ENCODE assay signal across 8 mouse cellular contexts in genomic region chr11:5837251-5838246, GRCm38 (mm10). TPM values are rescaled to one million over a fixed set of nuclear protein-coding genes. Genes with fewer than 3 reads are reported as not detected.
DNase-seq lines count a peak whose midpoint lies in the region; ATAC-seq and TF ChIP-seq lines count a peak whose summit lies in the region.

Polm (minus strand) TSS chr11:5838016.

- H3K9ac ChIP-seq in heart, embryonic 12.5 days, result peak within 1 kb of the TSS; percentile 91
- peak within 1 kb of the TSS; percentile 84 for H3K9ac ChIP-seq in kidney, postnatal 0 days (ENCODE audit: low read depth, low read length)
- peak within 1 kb of the TSS; percentile 84 for H3K9ac ChIP-seq in liver, embryonic 11.5 days (ENCODE audit: low read depth, low read length)
- peak within 1 kb of the TSS; percentile 67 for H3K9ac ChIP-seq in stomach, embryonic 14.5 days (replicated peaks; ENCODE audit: low read depth, low read length)

- TF ChIP-seq CTCF in kidney, postnatal 0 days (IDR thresholded peaks at IDR 0.05; ENCODE audit: low read depth), result peak; percentile 80

- no peaks in the 10 kb centered on the region for H3K27me3 ChIP-seq in heart, embryonic 12.5 days (replicated peaks)
- H3K27me3 ChIP-seq in kidney, postnatal 0 days (ENCODE audit: insufficient read depth, low read length), result no peaks in the 10 kb centered on the region
- no peaks in the 10 kb centered on the region for H3K27me3 ChIP-seq in liver, embryonic 11.5 days (replicated peaks; ENCODE audit: control insufficient read depth, insufficient read depth, low read length)
- H3K27me3 ChIP-seq in stomach, embryonic 14.5 days (ENCODE audit: control insufficient read depth, insufficient read depth, low read length), result no peaks in the 10 kb centered on the region

- peaks cover 12% of the 10 kb centered on the region for H3K9me3 ChIP-seq in heart, embryonic 12.5 days (replicated peaks)
- H3K9me3 ChIP-seq in kidney, postnatal 0 days (replicated peaks; ENCODE audit: low read length), result no peaks in the 10 kb centered on the region
- H3K9me3 ChIP-seq in liver, embryonic 11.5 days (ENCODE audit: control insufficient read depth, low read length), result no peaks in the 10 kb centered on the region
- H3K9me3 ChIP-seq in stomach, embryonic 14.5 days (ENCODE audit: control insufficient read depth, low read depth, low read length), result no peaks in the 10 kb centered on the region

- H3K4me3 ChIP-seq in heart, embryonic 12.5 days, result peak within 1 kb of the TSS; percentile 89
- H3K4me3 ChIP-seq in kidney, postnatal 0 days (replicated peaks; ENCODE audit: low read depth, low read length), result peak within 1 kb of the TSS; percentile 66
- H3K4me3 ChIP-seq in liver, embryonic 11.5 days (ENCODE audit: low read depth, low read length), result peak within 1 kb of the TSS; percentile 87
- H3K4me3 ChIP-seq in stomach, embryonic 14.5 days (ENCODE audit: low read depth, low read length), result peak within 1 kb of the TSS; percentile 71

- peaks cover 9% of the 10 kb centered on the region; the same call in 1 of the 2 replicates for H3K4me1 ChIP-seq in heart, embryonic 12.5 days (replicated peaks)
- H3K4me1 ChIP-seq in kidney, postnatal 0 days (replicated peaks; ENCODE audit: insufficient read depth, low read length), result no peaks in the 10 kb centered on the region
- H3K4me1 ChIP-seq in liver, embryonic 11.5 days (replicated peaks; ENCODE audit: control insufficient read depth, insufficient read depth, low read length), result peaks cover 10% of the 10 kb centered on the region
- no peaks in the 10 kb centered on the region for H3K4me1 ChIP-seq in stomach, embryonic 14.5 days (ENCODE audit: control insufficient read depth, insufficient read depth, low read length)

- H3K4me2 ChIP-seq in heart, embryonic 12.5 days, result peak within 1 kb of the TSS; percentile 94
- H3K4me2 ChIP-seq in kidney, postnatal 0 days (ENCODE audit: low read length), result peak within 1 kb of the TSS; percentile 88
- peak within 1 kb of the TSS; percentile 93 for H3K4me2 ChIP-seq in liver, embryonic 11.5 days
- H3K4me2 ChIP-seq in stomach, embryonic 14.5 days (replicated peaks; ENCODE audit: low read depth, low read length), result peak within 1 kb of the TSS; percentile 87

- ATAC-seq in erythroid progenitor cell, adult 5-6 weeks (replicated peaks; ENCODE audit: low FRiP score, poor library complexity, severe bottlenecking), result peak; percentile 97
- ATAC-seq in heart, embryonic 12.5 days (ENCODE audit: insufficient number of reproducible peaks, low FRiP score), result peak; percentile 93
- ATAC-seq in kidney, postnatal 0 days (replicated peaks; ENCODE audit: low FRiP score, low read depth), result peak; percentile 95
- ATAC-seq in liver, embryonic 11.5 days (replicated peaks; ENCODE audit: low FRiP score), result peak; percentile 96
- ATAC-seq in stomach, embryonic 14.5 days (ENCODE audit: insufficient number of reproducible peaks, insufficient read depth, low FRiP score, low read depth), result peak; percentile 96

- WGBS in heart, embryonic 12.5 days, result under 1% methylated on average over 63 of the region's 63 CpGs
- under 1% methylated on average over 63 of the region's 63 CpGs for WGBS in kidney, postnatal 0 days
- 1% methylated on average over 63 of the region's 63 CpGs for WGBS in liver, embryonic 11.5 days
- under 1% methylated on average over 63 of the region's 63 CpGs for WGBS in stomach, embryonic 14.5 days

- peak within 1 kb of the TSS; percentile 80 for H3K27ac ChIP-seq in heart, embryonic 12.5 days (ENCODE audit: poor library complexity, severe bottlenecking)
- peak within 1 kb of the TSS; percentile 86 for H3K27ac ChIP-seq in kidney, postnatal 0 days
- H3K27ac ChIP-seq in liver, embryonic 11.5 days (ENCODE audit: low read depth, low read length), result peak within 1 kb of the TSS; percentile 49
- H3K27ac ChIP-seq in stomach, embryonic 14.5 days (ENCODE audit: low read length), result peak within 1 kb of the TSS; percentile 71

- DNase-seq in CD4-positive helper T cell, adult 2 months (ENCODE audit: low read depth, low spot score), result peak; percentile 91
- DNase-seq in brain, embryonic 18.5 days (ENCODE audit: low read depth, low spot score), result peak; percentile 80
- peak; percentile 98 for DNase-seq in kidney, postnatal 0 days (ENCODE audit: low spot score)
- DNase-seq in liver, embryonic 11.5 days (ENCODE audit: low spot score), result peak; percentile 90
- DNase-seq in naive thymus-derived CD4-positive, alpha-beta T cell, adult 2 months (ENCODE audit: low read depth), result peak; percentile 88

- H3K36me3 ChIP-seq in heart, embryonic 12.5 days, result peaks cover 27% of the 10 kb centered on the region
- peaks cover 10% of the 10 kb centered on the region; the same call in 1 of the 2 replicates for H3K36me3 ChIP-seq in kidney, postnatal 0 days (ENCODE audit: insufficient read depth, low read length)
- H3K36me3 ChIP-seq in liver, embryonic 11.5 days (ENCODE audit: control insufficient read depth, insufficient read depth, low read length), result peaks cover 4% of the 10 kb centered on the region; the same call in 1 of the 2 replicates
- peaks cover 8% of the 10 kb centered on the region for H3K36me3 ChIP-seq in stomach, embryonic 14.5 days (ENCODE audit: control insufficient read depth, insufficient read depth, low read length)

RNA-seq across cellular contexts. Expression of gene Polm, which starts in this region (rescaled TPM):
- 2.5 and 11.2 TPM in 2 replicates for total RNA-seq in erythroid progenitor cell, adult 5-6 weeks (2015; ENCODE audit: low replicate concordance)
- total RNA-seq in erythroid progenitor cell, adult 5-6 weeks (2017; ENCODE audit: low replicate concordance), result 1.3 and 10.4 TPM in 2 replicates
- polyA plus RNA-seq in heart, embryonic 12.5 days (2016; fragmentation: Nextera tagmentation; extraction: Ambion mirVana), result 8.4 and 9.0 TPM in 2 replicates
- 7.8 and 8.7 TPM in 2 replicates for polyA plus RNA-seq in kidney, postnatal 0 days (2015; fragmentation: Nextera tagmentation; extraction: Ambion mirVana)
- polyA plus RNA-seq in liver, embryonic 11.5 days (2014; fragmentation: Nextera tagmentation; extraction: Ambion mirVana), result 6.0 and 6.2 TPM in 2 replicates
- polyA plus RNA-seq in stomach, embryonic 14.5 days (2014; fragmentation: Nextera tagmentation; extraction: Ambion mirVana), result 8.4 and 10.3 TPM in 2 replicates

Comparison
In these comparisons a context has a peak if more than half of its experiments do, and no peak if none do; other contexts are left out.
1. Peak in every context shown above with its lines: DNase-seq, ATAC-seq, H3K4me3 ChIP-seq and H3K27ac ChIP-seq.